Mouse (Mus musculus) ovary, postnatal 36 days (tissue): ENCODE data around the gene Dlg2.

Source experiments
- DNase-seq: peaks from one replicate; pipeline ENCODE4 v3.0.0; 2022; ENCODE audit warnings: low spot score, mixed read lengths

Dlg2 gene

DNA sequence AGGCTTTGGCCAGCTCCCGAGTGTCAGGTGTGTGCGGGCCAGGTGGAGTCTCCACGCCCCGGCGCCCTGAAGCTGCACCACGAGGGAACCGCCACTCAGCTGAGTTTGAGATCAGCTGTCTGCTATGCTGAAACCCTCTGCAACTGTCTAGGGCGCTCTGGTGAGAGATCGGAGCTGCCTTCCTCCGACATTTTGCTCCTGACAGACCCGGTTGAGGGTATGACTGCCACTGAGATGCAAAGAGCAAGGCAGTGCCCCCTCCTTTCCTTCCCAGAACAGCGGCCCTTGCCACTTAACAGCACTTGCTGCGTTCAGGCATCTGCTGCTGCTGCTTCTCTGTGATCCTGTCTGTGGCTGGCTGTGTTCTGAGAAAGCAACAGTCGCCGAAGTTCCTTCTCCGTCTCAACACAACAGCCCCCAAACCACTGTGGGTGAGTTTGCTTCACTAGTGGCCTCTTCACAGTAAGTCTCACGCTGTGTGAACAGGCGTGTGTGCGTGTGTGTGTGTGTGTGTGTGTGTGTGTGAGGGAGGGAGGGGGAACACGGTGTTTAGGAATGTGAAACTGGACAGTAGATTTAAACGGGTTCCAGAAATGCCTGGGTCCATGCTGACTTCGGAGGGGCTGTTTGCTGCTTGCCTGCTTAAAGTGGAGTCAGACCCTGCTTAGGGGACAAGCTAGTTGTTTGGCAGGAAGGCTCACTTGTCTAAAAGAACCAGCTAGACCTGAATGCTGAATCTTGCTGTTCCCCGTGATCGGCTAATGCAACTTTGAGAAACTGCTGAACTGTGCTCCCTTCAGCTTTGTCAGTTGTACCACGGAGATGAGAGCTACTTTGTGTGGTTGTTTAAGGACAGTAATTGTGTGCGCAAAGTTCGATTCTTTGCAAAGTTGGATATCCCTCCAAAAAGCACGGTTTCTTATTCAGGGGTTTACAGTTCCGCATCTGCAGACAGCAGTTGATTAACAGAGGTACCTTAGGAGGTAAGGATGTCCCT lies 1704.4 kb downstream of the Dlg2 start:
- peak; percentile 27 for DNase-seq

DNA sequence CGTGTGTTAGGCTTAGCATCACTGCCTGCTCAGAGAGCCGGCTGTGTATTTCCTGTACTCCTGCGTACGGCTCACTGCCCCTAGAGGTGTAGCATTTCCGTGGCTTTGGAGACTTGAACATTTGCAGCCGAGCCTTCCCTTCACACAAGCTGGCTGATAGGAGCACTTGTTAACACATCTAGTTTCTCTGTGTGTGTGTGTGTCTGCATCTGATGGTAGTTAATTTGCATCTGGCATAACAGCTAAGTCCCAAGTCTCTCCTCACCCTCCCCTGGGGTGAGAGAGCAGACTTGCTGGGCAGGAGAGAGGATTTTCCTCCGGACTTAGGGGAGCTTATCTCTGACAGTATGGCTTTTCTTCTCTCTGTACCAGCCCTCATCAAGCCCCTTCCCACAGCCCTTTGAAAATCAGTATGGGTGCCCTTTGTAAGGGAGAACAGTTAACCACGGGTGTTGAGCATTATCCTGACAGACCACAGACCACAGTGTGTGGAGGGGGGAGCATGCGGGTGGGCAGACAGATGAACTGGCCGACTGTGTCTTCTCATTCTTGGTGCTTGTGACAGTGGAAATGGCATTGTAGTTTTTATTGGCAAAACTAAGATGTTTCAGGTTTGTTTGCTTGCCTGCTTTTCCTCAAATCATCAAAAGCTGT lies 1705.6 kb downstream of the Dlg2 start:
- no peak for DNase-seq

DNA sequence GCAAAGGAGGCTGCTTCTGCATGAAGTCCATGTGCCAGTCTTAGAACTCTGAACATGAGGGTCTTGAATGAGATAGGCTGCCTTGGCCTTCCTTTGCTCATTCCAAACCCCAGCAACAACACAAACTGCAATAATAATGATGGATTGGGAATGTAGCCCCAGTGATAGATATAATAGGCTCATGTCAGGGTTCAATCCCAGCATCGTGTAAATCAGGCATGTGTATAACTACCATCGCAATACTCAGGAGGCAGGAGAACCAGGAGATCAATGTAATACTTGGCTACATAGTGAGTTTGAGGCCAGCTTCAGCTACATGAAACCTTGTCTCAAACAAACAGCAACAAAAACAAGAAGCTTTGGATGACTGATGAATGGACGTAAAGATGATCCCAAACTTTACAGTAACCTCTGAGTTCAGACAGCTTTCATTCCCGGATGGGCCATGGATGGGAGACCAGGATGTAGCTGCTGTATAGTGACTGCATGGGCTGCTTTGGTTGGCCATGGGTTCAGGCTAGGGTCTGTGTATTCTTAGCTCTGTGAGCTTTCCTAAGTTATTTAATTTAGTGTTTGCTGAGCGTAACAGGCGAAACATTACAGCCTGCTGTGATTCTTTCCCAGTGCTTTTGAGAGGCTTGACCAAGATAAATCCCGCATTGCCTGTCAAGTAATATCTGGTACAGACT lies 1708.0 kb downstream of the Dlg2 start:
- DNase-seq: no peak

DNA sequence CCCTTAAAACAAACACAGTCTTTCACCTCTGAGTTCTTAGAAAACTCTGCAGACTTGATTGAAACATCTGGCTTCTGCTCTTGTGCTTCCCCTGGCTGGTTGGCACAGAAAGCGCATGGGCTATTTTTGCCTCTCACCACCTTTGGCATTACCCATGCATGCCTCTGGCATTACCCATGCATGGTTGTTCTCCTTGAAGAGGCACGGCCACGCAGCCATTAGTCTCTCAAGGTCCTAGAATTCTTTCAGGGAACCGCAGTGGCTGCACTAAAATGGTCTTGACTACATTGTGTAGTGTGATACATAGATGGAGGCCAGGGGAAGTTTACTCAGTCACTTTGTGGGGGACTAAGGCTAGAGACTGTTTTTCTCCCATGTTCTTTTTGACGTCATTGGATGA lies 1709.9 kb downstream of the Dlg2 start:
- DNase-seq: no peak

DNA sequence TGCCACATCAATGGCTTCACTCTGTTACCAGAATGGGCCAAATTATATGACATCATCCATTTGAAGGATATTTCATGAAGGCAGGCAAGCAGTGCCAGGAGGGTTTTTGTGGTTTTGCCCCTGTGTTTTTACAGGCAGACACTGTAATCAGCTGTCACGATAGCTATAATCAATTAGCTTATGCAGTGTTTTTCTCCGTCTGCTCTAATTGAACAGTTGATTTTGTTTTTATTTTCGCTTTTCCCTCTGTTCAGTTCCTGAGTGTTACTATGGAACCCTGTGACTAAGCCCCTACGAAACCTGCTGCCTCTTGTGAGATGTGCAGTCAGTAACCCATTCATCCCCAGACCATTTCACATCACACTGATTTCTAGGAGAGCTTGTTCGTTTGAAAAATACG lies 1712.7 kb downstream of the Dlg2 start:
- no peak for DNase-seq

DNA sequence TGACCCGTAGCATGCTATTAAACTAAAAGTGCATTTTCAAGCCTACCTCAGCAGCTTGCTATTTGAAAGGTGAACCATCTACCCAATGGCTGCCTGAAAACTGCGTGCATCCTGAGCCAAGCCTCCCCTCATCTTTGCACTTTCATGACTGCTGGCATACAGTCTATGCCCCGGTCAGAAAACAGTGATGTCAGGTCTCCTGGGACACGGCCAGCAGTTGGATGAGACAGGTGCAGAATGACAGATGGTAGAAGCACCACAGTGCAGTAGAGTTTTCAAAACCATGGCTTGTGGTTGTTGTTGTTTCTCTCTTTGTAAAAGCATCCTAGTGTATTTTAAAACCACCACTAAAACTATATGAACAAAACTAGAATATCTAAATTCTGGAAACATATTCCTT lies 1719.5 kb downstream of the Dlg2 start:
- DNase-seq: no peak

DNA sequence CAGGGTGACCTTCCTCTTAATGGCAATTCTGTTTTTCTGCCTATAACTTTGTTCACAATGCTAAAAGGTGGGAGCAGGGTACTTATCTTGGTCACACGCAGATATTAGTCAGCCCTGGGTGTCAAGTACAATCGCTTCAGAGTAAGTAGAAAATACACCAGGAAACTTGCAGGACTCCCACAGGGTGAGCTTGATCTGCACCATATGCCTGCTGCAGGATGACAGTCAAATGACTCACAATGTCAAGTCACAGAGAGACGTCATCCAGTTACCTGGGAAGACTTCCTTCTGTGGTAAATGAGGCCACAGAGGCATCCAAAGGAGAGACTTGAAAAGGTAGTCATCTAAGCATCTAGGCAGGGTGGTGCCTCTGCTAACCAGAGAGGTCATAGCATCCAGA lies 1721.1 kb downstream of the Dlg2 start:
- no peak for DNase-seq

DNA sequence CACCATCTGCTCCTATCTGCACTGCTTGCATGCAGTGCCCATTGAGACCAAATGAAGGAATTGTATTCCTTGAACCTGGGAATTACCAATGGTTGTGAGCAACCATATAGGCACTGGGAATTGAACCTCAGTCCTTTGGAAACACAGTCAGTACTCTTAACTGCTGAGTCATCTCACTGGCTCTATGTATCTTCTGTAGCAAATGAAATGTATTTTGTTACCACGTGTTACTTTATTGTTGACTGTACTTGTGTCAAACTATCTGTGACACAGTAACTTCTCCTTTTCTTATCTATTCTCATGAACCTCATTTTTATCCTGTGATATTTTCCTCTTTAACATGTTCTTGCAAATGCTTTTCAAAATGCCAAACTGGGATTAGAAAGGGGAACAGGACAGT lies 1722.7 kb downstream of the Dlg2 start:
- DNase-seq: no peak

DNA sequence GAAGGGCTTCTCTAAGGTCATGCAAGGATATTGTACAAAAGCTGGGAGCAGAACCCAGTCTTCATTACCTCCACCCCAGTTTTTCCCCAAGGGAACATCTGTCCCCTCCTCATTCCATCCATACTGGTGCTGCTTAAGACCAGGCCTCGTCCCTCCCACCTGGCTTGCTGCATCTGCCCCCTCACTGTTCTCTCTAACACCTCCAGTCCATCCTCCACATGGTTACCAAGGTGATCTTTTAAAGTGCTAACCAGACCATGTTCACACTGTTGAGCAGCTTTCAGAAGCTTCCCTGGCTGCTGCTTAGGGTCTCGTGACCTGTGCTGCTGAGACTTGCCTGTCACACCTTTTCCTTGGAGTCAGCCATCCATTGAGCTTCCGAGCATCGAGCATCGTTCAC lies 1734.2 kb downstream of the Dlg2 start:
- no peak for DNase-seq

DNA sequence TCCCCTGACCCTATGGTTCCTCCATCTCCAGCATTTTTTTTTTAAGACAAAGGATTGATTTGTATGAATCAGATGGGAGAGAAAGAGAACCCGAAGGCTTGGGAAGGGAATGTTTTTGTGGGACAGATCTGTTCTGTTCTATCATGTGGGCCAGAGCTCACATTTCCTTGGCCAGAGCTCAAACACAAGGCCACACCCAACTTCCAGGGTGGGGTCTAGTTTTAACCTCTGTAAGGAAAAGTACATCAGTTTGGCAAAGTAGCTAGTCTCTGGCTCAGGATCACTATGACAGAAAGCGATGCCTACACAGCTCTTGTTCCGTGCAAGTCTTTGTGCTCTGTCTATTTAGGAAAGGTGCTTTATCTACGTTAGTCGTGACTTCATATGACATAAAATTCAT lies 1737.3 kb downstream of the Dlg2 start:
- DNase-seq: no peak

DNA sequence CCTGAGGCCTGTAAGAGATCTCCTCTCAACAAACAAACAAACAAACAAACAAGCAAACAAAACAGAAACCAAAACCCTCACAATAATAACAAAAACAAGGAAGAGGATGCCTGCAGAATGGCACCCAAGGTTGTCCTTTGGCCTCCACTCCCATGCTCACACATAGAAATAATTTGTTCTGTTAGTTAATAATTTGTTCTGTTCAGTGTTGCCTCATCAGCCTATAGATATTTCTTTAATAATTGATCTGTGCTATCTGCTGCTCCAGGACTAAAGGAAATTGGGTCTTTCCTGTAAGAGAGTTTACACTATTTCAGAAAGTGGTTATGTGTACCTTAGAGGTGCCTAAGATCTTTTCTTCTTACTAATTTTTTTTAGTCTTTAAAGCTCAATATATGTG lies 1741.7 kb downstream of the Dlg2 start:
- DNase-seq: no peak

DNA sequence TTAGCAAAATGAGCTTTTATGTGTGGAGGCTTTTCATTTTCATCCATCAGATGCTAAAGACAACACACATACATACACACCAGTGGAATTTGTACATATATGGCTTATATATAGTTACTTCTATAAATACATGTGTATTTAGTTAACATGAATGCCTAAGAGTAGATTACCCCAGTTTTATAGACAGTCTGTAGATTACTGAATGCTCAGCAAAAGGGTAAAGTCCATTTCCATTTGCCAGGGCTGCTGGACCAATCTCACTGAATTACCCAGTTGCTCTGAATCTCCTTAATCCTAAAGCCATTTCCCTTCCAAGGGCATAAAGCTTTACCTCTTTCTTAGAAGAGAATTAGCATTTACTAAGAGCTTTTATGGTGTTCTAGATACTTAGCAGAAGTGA lies 1744.1 kb downstream of the Dlg2 start:
- DNase-seq: no peak

DNA sequence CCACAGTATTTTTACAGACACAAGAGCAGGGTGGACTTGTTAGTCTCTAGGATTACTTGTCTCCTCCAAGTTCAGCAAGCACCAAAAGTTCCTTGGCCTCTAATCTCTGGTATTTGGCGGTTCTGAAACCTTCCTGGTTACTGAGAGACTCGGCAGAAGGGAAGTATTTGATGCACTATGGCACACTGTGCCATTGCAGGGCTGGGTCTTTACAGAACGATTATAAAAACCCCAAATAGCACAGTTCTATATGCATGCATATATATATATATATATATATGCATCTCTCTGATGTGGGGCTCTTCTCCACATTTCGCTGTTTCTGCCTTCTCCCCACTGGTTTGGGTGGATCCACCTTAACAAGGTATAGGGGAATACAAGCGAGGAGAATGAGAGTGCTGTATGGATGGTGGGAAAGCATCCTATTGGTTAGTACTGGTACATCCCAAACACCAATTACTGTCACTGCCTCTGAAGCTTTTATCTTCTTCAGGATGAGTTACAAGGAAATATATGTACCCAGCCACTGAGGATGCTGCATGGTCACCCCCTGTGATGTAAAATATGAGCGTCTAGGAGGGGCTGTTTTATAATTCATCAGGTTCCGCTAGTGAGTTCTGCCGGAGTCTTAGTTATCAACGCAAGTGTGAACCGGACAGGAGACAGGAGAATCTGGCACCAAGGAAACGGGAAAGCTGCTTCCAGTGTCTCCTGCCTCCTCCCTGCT lies 1758.2 kb downstream of the Dlg2 start:
- DNase-seq: no peak

DNA sequence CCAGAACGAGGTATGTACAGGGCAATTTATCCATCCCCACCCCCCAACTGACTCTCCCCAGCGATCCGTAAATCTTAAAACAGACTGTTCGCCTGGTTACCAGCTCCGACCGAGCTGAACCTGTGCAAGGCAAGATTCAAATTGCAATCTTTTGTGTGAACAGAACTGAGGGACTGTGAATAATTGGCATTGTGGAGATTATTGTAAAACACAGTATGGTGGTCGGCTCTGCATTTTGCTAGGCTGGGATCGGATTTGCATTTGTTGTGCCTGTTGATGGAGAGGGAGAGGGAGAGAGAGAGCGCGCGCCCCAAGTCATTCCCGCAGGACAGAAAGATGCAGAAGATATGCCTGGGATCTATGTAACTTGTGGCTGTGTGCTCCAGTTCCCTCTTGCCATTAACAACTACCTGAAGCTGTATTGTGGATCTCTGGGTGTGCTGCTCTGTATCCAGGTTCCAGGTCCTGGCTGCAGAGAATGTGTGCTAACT lies 1759.1 kb downstream of the Dlg2 start:
- no peak for DNase-seq

DNA sequence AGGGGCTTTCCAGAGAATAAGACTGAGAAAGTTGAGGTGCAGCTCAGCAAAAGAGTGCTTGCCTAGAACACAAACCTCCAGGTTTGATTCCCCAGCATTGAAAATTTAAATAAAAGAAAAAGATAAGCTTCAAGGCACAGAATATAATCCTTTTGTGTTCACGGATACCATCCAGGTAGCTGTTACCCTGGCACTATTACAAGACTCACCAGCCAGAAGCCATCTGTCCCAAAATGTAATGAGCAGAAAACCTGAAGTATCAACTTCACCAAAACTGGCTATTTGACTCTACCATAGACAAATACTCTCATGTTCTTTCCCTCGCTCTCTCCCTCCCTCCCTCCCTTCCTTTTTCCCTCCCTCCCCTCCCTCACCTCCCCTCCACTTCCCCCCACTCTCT lies 1764.4 kb downstream of the Dlg2 start:
- DNase-seq: no peak

DNA sequence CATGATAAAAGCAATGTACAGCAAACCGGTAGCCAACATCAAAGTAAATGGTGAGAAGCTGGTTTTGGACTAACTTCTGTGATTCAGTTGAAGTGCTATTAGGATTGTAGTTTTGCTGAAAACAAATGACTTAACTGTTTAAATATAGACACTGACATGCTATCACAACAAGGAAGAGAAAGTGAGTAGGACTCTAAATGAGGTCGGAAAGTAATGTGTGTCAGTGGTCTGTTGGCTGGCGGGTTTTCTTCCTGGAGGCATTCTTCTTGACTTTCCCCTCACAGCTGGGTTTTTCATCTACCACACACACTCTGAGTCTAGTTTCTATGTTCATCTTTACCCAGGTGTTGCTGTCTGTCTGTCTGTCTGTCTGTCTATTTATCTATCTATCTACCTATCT lies 1771.1 kb downstream of the Dlg2 start:
- DNase-seq: no peak

DNA sequence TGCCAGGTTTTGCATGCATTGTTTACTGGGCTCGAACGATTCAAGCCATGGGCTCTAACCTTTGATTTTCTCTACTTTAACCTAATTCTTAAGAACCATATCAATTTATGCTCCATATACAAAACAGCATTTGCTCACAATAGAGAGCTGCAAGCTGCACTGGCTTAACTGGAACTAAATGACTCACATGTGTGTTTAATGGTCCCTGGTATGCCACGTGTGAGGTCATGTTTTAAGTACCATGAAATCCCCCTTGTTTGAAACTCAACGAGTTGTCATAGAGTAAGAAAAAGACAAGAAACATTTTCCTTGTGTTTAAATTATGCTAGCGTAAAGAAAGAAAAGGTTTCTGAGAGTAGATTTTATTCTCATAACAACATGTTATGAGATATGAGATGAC lies 1772.1 kb downstream of the Dlg2 start:
- no peak for DNase-seq

DNA sequence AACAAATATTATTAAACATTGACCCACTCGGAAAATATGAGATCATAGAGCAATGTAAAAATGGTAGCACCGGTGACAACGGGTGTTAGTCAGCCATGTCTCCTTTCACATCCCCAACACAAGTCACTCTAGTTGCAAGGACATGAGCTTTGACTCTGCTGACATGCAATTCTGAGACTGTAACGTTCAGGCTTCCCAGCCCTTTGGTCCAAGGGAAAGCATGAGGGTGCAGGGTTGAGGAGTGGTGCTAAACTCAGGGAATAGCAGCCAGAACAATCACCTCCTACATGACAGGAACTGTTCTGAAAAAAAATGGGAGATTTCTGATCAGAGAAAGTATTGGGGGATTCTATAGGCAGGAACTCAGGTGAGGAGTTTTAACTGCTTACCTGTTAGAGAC lies 1781.7 kb downstream of the Dlg2 start:
- no peak for DNase-seq

DNA sequence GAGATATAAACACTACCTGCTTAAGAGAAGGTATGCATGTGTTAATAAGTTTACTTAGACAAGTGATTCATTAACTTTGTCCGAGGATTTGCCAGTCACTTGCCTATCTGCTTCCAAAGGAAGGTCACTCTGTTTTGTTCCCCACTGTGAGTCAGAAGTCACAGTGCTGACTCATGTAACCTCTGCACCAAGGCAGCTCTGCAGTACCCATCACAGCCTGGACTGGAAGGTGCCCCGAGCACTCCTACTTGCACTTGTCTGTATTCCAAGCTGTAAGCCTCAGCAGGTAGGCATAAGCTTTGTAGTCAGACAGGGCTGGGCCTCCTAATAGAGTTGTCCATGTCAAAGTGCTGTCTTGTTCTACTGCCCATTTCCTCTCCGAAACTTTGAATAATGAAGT lies 1782.2 kb downstream of the Dlg2 start:
- DNase-seq: no peak

DNA sequence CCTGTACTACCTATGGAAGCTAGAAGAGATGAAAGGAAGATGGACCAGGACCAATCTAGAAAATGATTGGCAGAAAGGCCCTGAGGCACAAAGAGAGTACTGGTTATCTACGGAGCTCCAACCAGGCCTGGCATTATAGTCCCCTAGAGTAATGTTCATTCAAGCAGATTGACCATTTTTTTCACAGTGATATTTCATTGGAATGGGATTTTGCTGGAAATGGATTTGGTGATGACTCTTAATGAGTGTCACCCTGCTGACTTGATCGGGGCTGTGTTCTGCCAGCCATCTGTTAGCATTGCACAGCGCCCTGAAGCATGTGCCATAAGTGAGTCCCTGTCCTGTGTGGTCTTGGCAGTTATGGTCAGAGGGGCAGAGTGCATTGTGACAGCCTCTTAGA lies 1787.9 kb downstream of the Dlg2 start:
- no peak for DNase-seq

DNA sequence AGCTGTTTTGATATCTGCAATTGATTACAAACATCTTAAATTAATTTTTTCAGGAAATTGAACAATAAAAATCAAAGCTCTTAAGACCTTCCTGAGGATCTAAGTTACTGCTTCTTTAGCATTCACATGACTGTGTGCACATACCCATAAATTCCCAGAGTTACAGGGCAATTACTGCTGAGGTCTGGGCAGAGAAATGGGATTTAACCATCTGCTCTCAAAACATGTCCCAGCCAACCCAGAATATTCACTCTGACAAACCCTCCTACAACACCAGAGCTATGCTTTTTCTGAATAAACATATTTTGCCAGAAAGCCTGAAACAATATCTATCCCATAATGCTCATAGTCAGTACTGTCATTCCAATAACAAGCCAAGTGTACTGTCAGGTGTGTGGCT lies 1788.5 kb downstream of the Dlg2 start:
- no peak for DNase-seq

DNA sequence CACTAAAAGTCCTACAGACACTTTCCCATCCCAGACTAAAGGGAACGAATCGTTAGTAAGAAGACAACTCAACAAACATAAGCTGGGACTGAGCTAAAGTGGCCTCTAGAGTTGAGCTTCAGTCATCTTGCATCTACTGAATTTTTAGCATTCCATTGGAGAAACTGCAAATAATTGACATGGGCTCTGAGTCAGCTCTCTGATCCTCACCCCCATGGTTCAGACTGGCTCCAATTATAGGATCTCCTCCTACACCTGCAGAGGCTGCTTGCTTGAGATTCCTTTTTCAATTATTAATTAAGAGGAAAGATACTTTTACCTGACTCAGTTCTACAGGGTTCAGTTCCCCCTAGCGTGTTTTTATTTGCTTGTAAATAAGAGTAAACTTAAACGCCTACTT lies 1798.9 kb downstream of the Dlg2 start:
- no peak for DNase-seq
